In the genomic region with DNA sequence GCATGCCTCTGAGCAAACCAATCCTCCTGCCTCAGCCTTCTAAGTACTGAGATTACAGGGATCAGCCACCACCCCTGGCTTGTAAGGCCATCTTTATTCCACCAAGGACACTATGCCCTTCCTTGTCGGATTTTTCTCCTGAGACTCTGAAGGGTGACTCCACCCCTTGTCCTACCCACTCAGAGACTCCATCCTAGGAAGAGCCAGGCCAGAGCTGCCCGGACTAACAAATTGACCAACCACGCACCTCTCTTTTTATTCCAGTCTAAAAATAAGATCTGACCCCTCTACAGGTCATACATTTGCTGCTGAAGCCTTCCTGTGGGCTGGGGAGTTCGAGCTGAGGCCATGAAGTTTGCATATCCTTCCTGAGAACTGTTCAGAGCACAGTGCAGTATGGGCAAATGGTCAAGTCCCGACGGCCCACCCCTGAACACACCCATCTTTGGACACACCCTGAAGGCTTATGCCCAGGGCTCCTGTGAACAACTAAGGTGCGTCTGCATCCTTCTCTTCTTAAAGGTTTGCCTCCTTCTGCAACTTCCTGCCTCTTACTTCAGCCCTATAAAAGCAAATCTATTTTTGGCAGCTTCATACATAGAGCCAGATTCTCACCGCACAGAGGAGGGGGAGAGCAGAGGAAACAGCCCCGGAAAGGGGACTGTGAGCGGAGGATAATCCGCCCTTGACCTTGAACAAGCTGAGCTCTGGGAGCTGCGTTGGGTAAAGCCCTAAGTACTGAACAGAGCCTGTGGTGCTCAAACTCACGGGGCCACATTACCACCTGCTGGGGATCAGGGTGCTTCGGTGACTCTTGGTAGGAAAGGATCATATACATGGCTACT, we compare ENCODE assay signal across 13 mouse cellular contexts. TPM values are rescaled to one million over a fixed set of nuclear protein-coding genes. Genes with fewer than 3 reads are reported as not detected.
DNase-seq lines count a peak whose midpoint lies in the region; ATAC-seq and TF ChIP-seq lines count a peak whose summit lies in the region.
"Had no signal": no experiment of that assay in that cellular context is flagged by ENCODE, and none has a peak within 500 bp of the region (broad histone marks: within the 10 kb centered on the region; RNA-seq: fewer than 3 reads in every experiment).

No protein-coding gene starts in this region.

- no peaks in the 10 kb centered on the region for H3K27me3 ChIP-seq in kidney, embryonic 15.5 days
- H3K27me3 ChIP-seq in kidney, postnatal 0 days (ENCODE audit: insufficient read depth, low read length) = no peaks in the 10 kb centered on the region
- no peaks in the 10 kb centered on the region for H3K27me3 ChIP-seq in hindbrain, embryonic 10.5 days (ENCODE audit: insufficient read depth, poor library complexity, severe bottlenecking)
- H3K27me3 ChIP-seq in midbrain, embryonic 16.5 days (ENCODE audit: control insufficient read depth, insufficient read depth, low read depth, low read length) = no peaks in the 10 kb centered on the region
- H3K27me3 ChIP-seq: stomach, embryonic 15.5 days had no signal

- no peak overlapping the region for H3K4me2 ChIP-seq in kidney, embryonic 15.5 days
- no peak overlapping the region for H3K4me2 ChIP-seq in kidney, postnatal 0 days (ENCODE audit: low read length)
- no peak overlapping the region for H3K4me2 ChIP-seq in midbrain, embryonic 16.5 days (ENCODE audit: low read length)
- H3K4me2 ChIP-seq: stomach, embryonic 15.5 days had no signal

- no peaks in the 10 kb centered on the region for H3K36me3 ChIP-seq in kidney, embryonic 15.5 days
- 0 out of 2 replicates have a peak, but pooled peaks cover 3% of the 10 kb centered on the region for H3K36me3 ChIP-seq in kidney, postnatal 0 days (ENCODE audit: insufficient read depth, low read length)
- H3K36me3 ChIP-seq in hindbrain, embryonic 10.5 days = peaks cover 14% of the 10 kb centered on the region
- peaks cover 7% of the 10 kb centered on the region for H3K36me3 ChIP-seq in midbrain, embryonic 16.5 days (ENCODE audit: control insufficient read depth, insufficient read depth, low read length)
- H3K36me3 ChIP-seq: stomach, embryonic 15.5 days had no signal

- ATAC-seq in kidney, embryonic 15.5 days (replicated peaks; ENCODE audit: low FRiP score) = no peak
- ATAC-seq in CD4-positive, CD25-positive, alpha-beta regulatory T cell, adult 4 months = peak; percentile 47
- ATAC-seq in kidney, postnatal 0 days (replicated peaks; ENCODE audit: low FRiP score, low read depth) = no peak
- ATAC-seq in midbrain, embryonic 16.5 days = no peak

- H3K9me3 ChIP-seq in kidney, embryonic 15.5 days (replicated peaks) = no peaks in the 10 kb centered on the region
- H3K9me3 ChIP-seq in kidney, postnatal 0 days (replicated peaks; ENCODE audit: low read length) = no peaks in the 10 kb centered on the region
- no peaks in the 10 kb centered on the region for H3K9me3 ChIP-seq in hindbrain, embryonic 10.5 days
- no peaks in the 10 kb centered on the region for H3K9me3 ChIP-seq in midbrain, embryonic 16.5 days (replicated peaks; ENCODE audit: control insufficient read depth, low read length, poor library complexity, severe bottlenecking)
- H3K9me3 ChIP-seq: stomach, embryonic 15.5 days had no signal

- WGBS in kidney, embryonic 15.5 days = 70% methylated on average over 14 of the region's 14 CpGs
- 60% methylated on average over 14 of the region's 14 CpGs for WGBS in kidney, postnatal 0 days
- WGBS in hindbrain, embryonic 10.5 days = 88% methylated on average over 14 of the region's 14 CpGs
- WGBS in midbrain, embryonic 16.5 days = 83% methylated on average over 14 of the region's 14 CpGs

- H3K4me3 ChIP-seq in kidney, embryonic 15.5 days (replicated peaks) = no peak overlapping the region
- H3K4me3 ChIP-seq in cortical plate, adult 2 months (ENCODE audit: insufficient read depth, low read length) = no peak overlapping the region
- no peak overlapping the region for H3K4me3 ChIP-seq in kidney, postnatal 0 days (replicated peaks; ENCODE audit: low read depth, low read length)
- H3K4me3 ChIP-seq in hindbrain, embryonic 10.5 days = no peak overlapping the region
- H3K4me3 ChIP-seq in midbrain, embryonic 16.5 days (ENCODE audit: low read depth, low read length) = no peak overlapping the region
- H3K4me3 ChIP-seq: stomach, embryonic 15.5 days had no signal

- peaks cover 43% of the 10 kb centered on the region for H3K4me1 ChIP-seq in kidney, embryonic 15.5 days
- peaks cover 17% of the 10 kb centered on the region for H3K4me1 ChIP-seq in cortical plate, adult 2 months (ENCODE audit: control insufficient read depth, insufficient read depth, low read length)
- H3K4me1 ChIP-seq in kidney, postnatal 0 days (replicated peaks; ENCODE audit: insufficient read depth, low read length) = peaks cover 18% of the 10 kb centered on the region
- peaks cover 18% of the 10 kb centered on the region for H3K4me1 ChIP-seq in hindbrain, embryonic 10.5 days (replicated peaks)
- H3K4me1 ChIP-seq in midbrain, embryonic 16.5 days (ENCODE audit: control insufficient read depth, insufficient read depth, low read length) = no peaks in the 10 kb centered on the region
- H3K4me1 ChIP-seq: stomach, embryonic 15.5 days had no signal

- no peak overlapping the region for H3K9ac ChIP-seq in kidney, embryonic 15.5 days
- H3K9ac ChIP-seq in kidney, postnatal 0 days (ENCODE audit: low read depth, low read length) = no peak overlapping the region
- no peak overlapping the region for H3K9ac ChIP-seq in midbrain, embryonic 16.5 days (ENCODE audit: low read depth, low read length)
- H3K9ac ChIP-seq: stomach, embryonic 15.5 days had no signal

- 0 out of 2 replicates have a peak overlapping the region, but pooled peaks have one; percentile 19 for H3K27ac ChIP-seq in kidney, embryonic 15.5 days
- H3K27ac ChIP-seq in cortical plate, adult 2 months (ENCODE audit: insufficient read depth, low read length) = 0 out of 2 replicates have a peak overlapping the region, but pooled peaks have one; percentile 24
- H3K27ac ChIP-seq in kidney, postnatal 0 days = peak overlapping the region; percentile 47
- H3K27ac ChIP-seq in hindbrain, embryonic 10.5 days = no peak overlapping the region
- H3K27ac ChIP-seq in midbrain, embryonic 16.5 days (ENCODE audit: low read length) = no peak overlapping the region
- H3K27ac ChIP-seq: stomach, embryonic 15.5 days had no signal

- TF ChIP-seq CTCF in cortical plate, adult 2 months (IDR thresholded peaks at IDR 0.05; ENCODE audit: extremely low read depth, insufficient read depth, low read length) = no peak
- no peak for TF ChIP-seq CTCF in kidney, postnatal 0 days (IDR thresholded peaks at IDR 0.05; ENCODE audit: low read depth)

- no peak for DNase-seq in kidney, adult 11 months
- peak; percentile 46 for DNase-seq in kidney, postnatal 0 days (ENCODE audit: low spot score)
- no peak for DNase-seq in hindbrain, embryonic 10.5 days (ENCODE audit: low spot score)
- no peak for DNase-seq in right cerebral cortex, postnatal 4 days
- DNase-seq: cerebellum, adult 9-10 months had no signal

- TF ChIP-seq POLR2A in cortical plate, adult 2 months (IDR thresholded peaks at IDR 0.05; ENCODE audit: extremely low read depth, insufficient read depth, low read length) = no peak

RNA-seq across cellular contexts. Expression of gene 1700019N19Rik, which starts 24.5 kb away (rescaled TPM):
- not detected in 2 replicates for polyA plus RNA-seq in kidney, embryonic 15.5 days (2015; fragmentation: Nextera tagmentation; extraction: Ambion mirVana)
- polyA plus RNA-seq in CD4-positive, CD25-positive, alpha-beta regulatory T cell, adult 4 months (2017; shearing (Covaris generic)) = not detected
- polyA plus RNA-seq in cortical plate, adult 2 months (2012; rRNA removed) = 0.15 and 0.30 TPM in 2 replicates
- not detected in 2 replicates for polyA plus RNA-seq in kidney, postnatal 0 days (2015; fragmentation: Nextera tagmentation; extraction: Ambion mirVana)
- 0.16 TPM in 1 of 2 replicates, not detected in the other for polyA plus RNA-seq in hindbrain, embryonic 10.5 days (2016; fragmentation: Nextera tagmentation; extraction: Ambion mirVana)
- polyA plus RNA-seq in midbrain, embryonic 16.5 days (2015; fragmentation: Nextera tagmentation; extraction: Ambion mirVana) = not detected in 2 replicates
- polyA plus RNA-seq: embryonic facial prominence, embryonic 14.5 days; liver, embryonic 16.5 days; neural tube, embryonic 14.5 days had no signal

RNA-seq across cellular contexts. Expression of gene Pnliprp2, which starts 59.3 kb away (rescaled TPM):
- polyA plus RNA-seq in kidney, embryonic 15.5 days (2015; fragmentation: Nextera tagmentation; extraction: Ambion mirVana) = 0.31 and 0.44 TPM in 2 replicates
- polyA plus RNA-seq in CD4-positive, CD25-positive, alpha-beta regulatory T cell, adult 4 months (2017; shearing (Covaris generic)) = not detected
- 0.08 and 0.17 TPM in 2 replicates for polyA plus RNA-seq in cortical plate, adult 2 months (2012; rRNA removed)
- 0.09 and 0.36 TPM in 2 replicates for polyA plus RNA-seq in kidney, postnatal 0 days (2015; fragmentation: Nextera tagmentation; extraction: Ambion mirVana)
- not detected in 2 replicates for polyA plus RNA-seq in hindbrain, embryonic 10.5 days (2016; fragmentation: Nextera tagmentation; extraction: Ambion mirVana)
- not detected in 2 replicates for polyA plus RNA-seq in midbrain, embryonic 16.5 days (2015; fragmentation: Nextera tagmentation; extraction: Ambion mirVana)
- polyA plus RNA-seq: embryonic facial prominence, embryonic 14.5 days; neural tube, embryonic 14.5 days had no signal

Comparison
In these comparisons a context has a peak if more than half of its experiments do, and no peak if none do; other contexts are left out.
1. H3K27ac ChIP-seq: peak in kidney, embryonic 15.5 days (single experiment), cortical plate, adult 2 months (single experiment) and kidney, postnatal 0 days (single experiment); none in hindbrain, embryonic 10.5 days (single experiment) and midbrain, embryonic 16.5 days (single experiment).